Mouse (Mus musculus) frontal cortex, postnatal 10 days (tissue): ENCODE data around the gene Ptprn2.
A peak's percentile ranks its signal among the peaks of the same experiment; 100 is the strongest.

ENCODE experiments used
- DNase-seq, 2 experiments: peaks; one replicate each; pipeline ENCODE4 v3.0.0; 2022; ENCODE audit warnings: low spot score in 2 of 2, mixed read lengths in 1 of 2

The Ptprn2 gene

GRCm38 (mm10) chr12:116887496-116888281, 402.2 kb downstream of the Ptprn2 start:
- no peak for DNase-seq

DNA sequence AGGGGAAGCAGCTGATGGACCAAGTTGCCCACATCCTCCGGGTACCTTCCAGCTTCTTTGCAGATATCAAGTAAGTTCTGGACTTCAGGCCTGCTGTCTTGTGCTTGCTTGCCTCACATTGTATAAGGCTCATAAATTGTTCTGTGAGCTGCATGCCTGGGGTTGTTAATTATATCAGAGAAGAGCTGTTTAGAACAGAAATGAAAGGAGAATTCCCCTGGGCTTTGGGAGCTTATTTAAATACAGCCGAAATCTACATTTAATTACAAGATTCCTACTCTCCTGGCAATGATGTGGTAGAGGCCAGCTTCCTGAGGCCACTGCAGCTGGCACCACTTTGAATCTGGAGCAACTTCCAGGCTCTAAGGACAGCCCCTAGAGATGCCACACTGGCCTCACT, 403.3 kb downstream of the Ptprn2 start:
- no peak for DNase-seq

DNA sequence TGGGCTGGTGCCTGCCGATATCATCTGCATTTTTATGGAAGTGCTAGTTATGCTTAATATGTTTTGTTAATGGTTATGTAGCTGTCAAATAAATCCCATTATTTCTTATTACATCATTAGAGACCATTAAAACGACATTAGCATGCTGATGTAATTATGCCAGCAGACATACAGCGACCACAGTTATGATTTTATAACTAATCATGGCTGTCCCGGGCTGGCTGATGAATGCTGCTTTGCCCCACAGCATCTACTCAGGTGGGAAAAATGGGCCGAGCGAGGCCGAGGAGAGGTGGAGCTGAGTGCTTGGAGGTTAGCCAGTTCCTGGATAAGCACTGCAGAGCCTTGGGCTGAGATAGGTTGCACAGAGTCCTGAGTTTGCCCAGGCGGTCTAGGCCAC, 407.1 kb downstream of the Ptprn2 start:
- DNase-seq = no peak

GRCm38 (mm10) chr12:116896651-116897050, 411.1 kb downstream of the Ptprn2 start:
- no peak for DNase-seq

GRCm38 (mm10) chr12:116901773-116902172, 416.3 kb downstream of the Ptprn2 start:
- no peak for DNase-seq

GRCm38 (mm10) chr12:116907424-116907823, 421.9 kb downstream of the Ptprn2 start:
- peak in 1 of 2 experiments; percentile 35 for DNase-seq

GRCm38 (mm10) chr12:116908668-116909067, 423.1 kb downstream of the Ptprn2 start:
- peak; percentile 22 to 26 for DNase-seq

DNA sequence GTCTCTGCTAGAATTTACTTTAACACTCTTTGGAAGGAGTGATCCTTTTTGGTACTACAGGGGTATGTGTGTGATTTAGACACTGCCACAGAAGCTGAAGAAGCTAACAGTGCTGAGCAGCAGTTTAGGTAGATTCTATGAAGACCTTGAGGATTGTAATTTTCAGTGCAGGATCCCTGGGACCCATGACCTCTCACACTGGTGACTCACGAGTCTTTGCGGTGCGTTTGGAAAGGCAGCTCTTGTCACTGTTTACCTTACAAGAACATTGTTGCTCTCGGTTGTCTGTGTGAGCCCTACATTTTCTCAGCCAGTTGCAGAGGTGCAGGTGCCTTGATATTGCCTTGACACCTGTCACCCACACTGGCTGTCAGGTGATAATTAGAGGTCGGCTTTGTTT, 431.3 kb downstream of the Ptprn2 start:
- no peak for DNase-seq

- DNase-seq = no peak
Measured at GRCm38 (mm10) chr12:116919185-116919584, 433.7 kb downstream of the Ptprn2 start.

DNA sequence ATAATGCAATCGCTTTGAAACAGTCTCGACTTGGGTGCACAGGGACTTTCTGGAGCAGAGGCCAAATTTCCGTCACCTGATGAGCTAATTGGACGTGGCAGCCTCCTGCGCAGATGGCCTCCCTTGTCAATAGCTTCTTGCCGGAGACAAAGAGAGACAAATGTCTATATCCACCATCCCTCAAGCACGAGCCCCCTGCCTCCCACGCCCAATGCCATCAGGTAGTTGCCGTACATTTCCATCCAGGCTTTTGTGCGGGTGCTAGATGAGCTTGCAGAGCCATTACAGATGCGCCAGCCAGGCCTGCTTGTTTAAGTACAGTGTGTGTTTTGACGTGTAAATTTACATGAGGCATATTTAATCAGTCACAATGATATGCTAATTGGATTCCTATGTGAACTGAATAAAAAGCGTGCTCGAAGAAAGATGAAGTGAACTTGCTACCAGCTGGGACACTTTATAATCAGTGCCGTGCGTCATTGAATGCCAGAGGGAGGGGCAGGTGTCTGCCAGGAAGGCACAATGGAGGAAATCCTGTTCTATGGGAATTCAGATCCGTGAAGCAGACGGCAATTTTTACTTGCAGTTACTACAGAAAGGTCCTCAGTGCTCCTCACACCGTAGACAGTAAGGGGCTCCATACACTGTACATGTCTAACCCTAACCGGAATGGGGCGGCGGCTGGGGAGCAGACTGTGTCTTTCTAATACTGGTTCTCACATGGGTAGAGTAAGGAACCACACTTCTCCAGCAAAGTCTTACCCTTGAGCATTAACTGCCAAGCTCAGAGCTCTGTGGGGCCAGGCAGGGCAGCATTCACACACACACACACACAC, 434.4 kb downstream of the Ptprn2 start:
- DNase-seq = peak; percentile 36 to 50

DNA sequence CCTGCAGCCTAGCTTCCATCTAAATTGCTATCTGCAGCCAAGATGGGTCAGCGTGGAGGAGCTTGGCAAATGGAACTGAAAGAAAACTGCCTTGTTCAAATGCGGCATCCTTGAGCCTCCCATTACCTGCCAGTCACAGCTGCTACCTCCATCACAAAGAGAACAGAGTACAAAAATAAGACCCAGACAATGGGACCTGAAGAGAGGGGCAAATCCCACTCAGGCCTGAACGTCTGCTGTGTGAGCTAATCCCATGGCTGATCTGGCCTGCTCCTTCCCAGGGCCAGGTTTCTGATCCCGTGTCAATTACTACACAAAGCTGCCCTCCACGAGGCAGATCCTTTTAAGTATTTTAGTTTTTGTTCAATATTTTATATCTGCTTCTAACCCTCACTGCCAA, 441.6 kb downstream of the Ptprn2 start:
- DNase-seq = no peak

DNA sequence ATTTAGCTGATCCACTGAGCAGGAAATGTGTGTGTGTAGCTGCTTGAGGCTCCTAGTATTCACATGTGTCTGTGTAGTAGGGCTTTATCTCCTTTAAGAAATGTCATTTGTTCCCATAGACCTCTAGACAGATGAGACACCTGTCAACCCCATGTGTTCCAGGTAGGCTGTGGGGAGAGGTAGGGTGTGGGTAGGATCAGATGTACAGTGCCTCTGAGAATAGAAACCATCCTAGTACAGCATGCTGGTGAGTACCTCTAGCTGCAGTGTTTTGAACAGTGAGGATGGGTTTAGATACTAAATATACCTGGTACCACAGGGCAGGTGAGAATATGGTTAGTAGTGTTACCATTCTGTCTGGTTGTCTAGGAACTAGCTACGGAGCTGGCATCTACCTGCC, 442.0 kb downstream of the Ptprn2 start:
- DNase-seq = no peak

GRCm38 (mm10) chr12:116938158-116938854, 452.8 kb downstream of the Ptprn2 start:
- DNase-seq = peak; percentile 36 to 56

DNA sequence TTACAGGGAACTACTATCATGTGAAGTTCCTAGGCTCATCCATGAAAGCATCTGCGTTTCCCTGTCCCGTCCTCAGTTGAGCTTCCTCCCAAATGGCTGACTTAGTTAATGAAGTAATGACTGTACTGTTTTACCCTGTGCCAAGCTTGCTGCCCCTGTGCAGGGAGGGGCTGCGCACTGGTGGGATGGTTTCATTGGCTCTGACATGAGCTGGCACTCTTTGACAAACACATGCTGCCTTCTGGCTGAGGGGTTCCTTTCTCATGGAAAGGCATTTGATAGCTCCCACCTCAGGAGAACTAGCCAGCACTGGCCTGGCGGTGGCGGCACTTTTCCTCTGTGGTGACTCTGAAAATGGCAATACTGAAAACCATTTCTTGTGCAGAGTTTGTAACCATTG, 458.4 kb downstream of the Ptprn2 start:
- DNase-seq = no peak

- no peak for DNase-seq
Measured at GRCm38 (mm10) chr12:116948151-116948928, 462.8 kb downstream of the Ptprn2 start.

DNA sequence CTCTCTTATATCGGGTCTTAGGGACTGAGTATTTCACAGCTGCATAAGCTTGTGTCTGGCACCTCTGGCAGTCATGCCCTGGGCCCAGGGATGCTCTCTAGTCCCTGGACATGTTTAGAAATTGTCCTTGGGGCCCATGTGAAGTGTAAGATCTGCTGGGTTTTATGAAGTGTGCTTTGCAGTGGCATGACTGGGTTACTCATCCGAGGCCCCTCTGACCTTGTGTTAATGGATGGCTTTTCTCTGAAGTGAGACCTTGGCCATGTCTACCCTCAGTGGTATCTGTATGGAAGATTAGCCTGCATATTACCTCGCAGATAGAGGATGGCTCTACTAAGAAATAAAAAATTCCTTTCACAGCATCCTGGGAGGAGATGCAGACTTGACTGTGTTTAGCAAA, 464.2 kb downstream of the Ptprn2 start:
- DNase-seq = no peak

GRCm38 (mm10) chr12:116952452-116953205, 467.1 kb downstream of the Ptprn2 start:
- DNase-seq = no peak

DNA sequence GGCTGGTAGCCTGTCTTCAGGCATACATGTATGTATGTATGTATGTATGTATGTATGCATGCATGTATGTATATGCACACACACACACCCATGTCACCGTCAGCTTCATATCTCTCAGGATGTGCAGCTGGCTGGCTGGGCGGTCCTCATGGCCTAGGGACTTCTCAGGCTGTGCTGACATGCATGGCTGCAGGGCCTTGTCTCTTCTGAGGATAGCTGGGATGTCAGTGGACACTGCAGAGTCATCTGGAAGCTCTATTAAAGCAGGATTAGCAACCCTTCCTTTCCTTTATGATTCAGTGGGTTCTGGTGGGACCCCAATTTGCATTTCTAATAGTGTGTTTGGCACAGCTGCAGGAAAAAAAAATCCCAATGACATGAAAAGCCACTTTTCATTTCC, 473.6 kb downstream of the Ptprn2 start:
- DNase-seq = no peak

DNA sequence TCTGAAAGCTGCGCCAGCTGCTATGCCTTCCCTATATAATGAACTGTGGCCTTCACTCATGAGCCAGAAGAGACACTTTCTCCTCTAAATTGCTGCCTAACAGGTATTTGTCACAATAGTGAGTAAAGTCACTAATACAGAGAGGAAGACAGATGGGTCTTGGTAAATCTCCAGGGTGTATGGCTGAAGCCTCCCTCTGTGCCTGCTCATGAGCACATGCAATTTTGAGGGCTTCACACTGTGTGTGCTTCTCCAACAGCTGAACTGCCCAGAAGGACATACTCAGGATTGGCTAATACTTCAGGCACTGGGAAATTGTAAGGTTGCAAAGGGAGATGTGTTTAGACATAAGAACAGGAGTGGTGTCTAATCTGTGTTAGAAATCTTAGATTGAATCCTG, 478.4 kb downstream of the Ptprn2 start:
- no peak for DNase-seq

DNA sequence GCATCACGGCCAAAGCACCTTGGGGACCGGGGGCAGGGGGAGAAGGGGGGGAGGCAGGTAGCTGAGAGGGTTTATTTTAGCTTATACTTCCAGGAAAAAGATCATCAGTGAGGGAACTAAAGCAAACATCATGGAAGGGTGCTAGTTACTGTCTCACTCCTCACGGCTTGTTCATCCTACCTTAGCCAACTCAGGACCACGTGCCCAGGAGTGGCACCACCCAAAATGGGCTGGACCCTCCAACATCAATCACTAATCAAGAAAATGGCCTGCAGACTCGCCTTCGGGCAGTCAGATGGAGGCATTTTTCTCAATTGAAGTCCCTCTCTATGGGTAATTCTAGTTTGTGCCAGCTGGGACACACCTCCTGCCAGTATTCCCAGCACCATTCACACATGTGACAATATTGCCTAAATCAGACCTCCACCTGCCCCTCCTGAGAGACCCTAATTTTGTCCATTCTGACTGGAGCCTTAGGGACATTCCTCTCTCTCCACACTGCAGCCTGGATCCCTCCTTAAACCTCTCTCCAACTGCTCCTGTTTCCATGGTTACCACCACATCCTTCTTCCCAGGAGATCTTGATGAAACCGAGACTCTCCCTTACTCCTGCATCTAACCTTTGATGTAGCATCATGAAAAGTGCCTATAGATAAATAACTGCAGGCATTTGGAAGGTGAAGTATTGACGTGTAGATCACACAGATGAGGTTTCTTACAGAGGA, 482.9 kb downstream of the Ptprn2 start:
- no peak for DNase-seq
